Mouse (Mus musculus): ENCODE measurements around the gene Ggct.
A peak's percentile ranks its signal among the peaks of the same experiment; 100 is the strongest.
"Not testable (repeated sequence)": the region's sequence is repeated elsewhere in the genome, so short reads cannot be mapped to it uniquely, and the experiment has no call there.

The Ggct gene

GRCm38 (mm10) chr6:54992141-54992540 is 609 bp downstream of the Ggct start:
- DNase-seq, result no peak

DNA sequence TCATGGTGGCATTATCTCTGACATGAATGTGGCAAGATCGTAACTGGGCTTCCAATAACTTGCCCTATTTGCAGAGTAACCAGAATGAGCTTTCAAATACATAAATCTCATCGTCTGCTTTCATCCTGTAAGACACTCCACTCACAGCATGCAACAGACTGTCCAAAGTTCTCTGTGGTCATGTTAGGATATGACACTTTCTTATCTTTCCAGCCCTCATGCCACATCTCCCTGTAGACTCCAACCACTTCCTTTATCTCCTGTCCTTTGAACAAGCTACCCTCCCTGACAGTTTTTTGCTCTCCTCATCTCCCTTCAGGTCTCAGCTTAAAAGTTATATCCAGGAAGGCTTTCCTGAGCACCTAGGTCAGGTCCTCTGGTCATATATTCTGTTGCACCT is 1.6 kb downstream of the Ggct start:
- no peak for DNase-seq

DNA sequence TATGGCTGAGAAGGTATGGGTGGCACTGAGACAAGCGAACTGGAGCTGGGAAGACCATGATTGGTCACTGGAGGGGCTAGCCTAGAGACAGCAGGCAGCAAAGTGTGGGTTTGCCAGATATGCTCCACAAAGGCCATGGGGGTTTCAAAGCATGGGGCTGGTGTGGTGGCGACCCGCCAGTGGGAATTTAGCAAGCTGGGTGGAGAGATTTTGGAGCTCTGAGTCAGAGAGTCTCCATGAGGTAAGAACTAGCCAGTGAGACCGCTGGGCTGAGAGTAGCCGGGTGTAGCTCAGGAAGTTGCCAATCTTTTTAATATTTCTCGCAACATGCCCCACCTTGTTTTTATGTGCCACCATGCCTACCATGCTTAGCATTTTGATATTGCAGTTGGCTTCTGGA is 4.6 kb downstream of the Ggct start:
- no peak for DNase-seq

DNA sequence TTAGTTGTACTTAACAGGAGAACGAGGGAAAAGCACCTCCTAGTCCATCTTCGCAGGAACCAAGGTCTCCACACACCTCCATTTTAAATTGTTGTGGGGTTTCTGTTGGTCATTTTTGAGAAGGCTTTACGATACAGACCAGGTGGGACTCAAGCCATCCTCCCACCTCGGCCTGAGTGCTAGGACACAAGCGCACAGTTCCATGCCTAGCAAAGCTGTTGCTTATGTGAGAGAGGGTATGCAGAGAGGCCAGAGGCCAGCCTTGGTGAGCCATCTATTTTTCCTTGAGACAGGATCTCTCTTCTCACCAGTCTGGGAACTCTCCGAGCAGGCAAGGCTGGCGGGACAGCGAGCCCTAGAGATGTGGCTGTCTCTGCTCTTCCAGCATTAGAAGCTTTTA is 8.7 kb downstream of the Ggct start:
- DNase-seq, result no peak

- DNase-seq, result no peak
Observed at GRCm38 (mm10) chr6:54983526-54984050, 9.2 kb downstream of the Ggct start.

GRCm38 (mm10) chr6:54979426-54979825 is 13.3 kb downstream of the Ggct start:
- no peak for DNase-seq

DNA sequence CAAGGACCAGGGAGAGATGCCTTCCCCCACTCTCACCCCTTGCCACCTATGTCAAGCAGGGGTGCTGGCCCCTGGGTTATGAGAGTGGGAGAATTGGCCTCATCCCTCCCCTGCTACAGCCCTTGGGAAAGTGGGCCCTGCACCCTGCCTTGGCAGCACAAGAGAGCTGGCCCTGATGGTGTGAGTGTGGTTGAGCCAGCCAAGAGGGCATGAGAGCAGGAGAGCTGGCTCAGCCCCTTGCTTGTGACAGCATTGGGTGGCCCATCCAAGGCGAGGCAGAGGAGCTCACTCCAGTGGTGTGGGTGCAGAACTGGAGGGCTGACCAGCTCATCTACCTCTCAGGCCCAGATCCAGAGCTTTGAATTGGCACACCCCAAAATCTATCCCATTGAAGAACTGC is 17.1 kb downstream of the Ggct start:
- no peak for DNase-seq

GRCm38 (mm10) chr6:54974501-54974900 is 18.2 kb downstream of the Ggct start:
- DNase-seq, result peak; percentile 54

DNA sequence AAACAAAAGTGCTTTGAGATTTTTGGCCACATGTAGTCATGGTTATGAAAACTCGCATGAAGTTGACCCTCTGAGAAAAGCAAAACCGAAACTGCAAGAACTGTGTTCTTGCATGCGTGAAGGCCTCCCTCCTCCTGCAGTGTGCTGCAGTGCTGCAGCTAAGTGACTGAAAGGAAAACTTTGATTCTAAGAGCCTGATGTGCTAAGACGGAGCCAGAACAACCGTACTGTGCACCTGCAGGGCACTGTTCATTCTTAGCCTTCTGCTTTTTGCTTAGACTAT is 19.9 kb downstream of the Ggct start:
- peak; percentile 44 for DNase-seq

- DNase-seq, result peak; percentile 93
Observed at GRCm38 (mm10) chr6:54972111-54972928, 20.4 kb downstream of the Ggct start, which contains the start of gene Nod1. Gene Nod1 (minus strand): TSS chr6:54972612.

DNA sequence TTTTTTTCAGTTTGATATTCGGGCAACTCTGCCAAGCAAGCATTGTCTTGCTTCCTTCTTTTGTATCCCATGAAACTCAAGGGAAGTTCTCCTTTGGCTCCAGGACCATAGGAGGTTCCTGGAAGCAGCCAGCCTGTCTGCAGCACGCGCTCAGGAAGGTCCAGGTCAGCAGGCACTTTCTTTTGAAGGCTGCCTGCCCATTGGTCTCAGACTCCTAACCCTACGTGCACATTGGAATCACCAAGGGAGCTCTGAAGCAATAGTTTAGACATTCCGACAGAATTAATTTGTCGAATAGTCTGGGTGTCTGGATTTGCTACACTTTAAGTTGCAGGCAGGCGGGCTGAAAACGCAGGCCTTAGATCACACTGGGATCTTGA is 21.0 kb downstream of the Ggct start:
- peak; percentile 54 for DNase-seq

DNA sequence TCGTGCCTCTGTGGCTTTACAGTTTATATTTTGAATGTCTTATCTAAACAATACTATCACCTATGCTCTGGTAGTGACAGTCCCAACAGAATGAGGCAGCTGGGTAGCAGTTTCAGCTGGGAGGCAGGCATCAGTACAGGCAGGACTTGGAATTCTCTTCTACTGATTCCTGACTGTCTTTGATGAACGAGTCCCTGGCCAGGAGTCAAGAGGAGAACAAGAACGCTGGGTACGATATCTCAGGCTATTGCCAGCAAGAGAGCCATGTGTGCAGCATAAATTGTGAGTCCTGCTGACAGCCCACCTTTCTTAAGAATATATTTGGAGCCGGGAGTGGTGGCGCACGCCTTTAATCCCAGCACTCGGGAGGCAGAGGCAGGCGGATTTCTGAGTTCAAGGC is 22.2 kb downstream of the Ggct start:
- DNase-seq, result no peak

- DNase-seq, result no peak
Observed at GRCm38 (mm10) chr6:54969801-54970200, 22.9 kb downstream of the Ggct start.

- DNase-seq, result peak; percentile 32
Observed at GRCm38 (mm10) chr6:54967591-54967990, 25.2 kb downstream of the Ggct start.

- DNase-seq, result no peak
Observed at GRCm38 (mm10) chr6:54965234-54965633, 27.5 kb downstream of the Ggct start.

DNA sequence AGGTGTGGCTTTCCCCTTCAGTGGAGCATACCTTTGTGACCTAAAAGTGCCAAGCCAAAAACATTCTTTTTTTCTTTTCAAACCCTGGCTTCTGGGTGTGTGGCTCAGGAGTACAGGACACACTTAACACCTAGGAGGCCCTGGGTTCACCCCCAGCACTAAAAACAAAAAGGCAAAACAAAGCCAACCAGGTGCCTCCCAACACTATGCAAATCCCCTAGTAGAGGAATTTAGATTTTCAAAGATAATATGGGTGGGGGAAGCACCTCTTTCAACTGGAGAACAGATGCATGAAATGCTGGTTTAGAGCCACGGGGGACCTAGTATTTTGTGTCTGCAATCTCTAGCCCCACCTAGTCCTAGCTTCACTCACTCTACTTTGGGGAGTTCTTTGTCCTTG is 28.0 kb downstream of the Ggct start:
- DNase-seq, result no peak

DNA sequence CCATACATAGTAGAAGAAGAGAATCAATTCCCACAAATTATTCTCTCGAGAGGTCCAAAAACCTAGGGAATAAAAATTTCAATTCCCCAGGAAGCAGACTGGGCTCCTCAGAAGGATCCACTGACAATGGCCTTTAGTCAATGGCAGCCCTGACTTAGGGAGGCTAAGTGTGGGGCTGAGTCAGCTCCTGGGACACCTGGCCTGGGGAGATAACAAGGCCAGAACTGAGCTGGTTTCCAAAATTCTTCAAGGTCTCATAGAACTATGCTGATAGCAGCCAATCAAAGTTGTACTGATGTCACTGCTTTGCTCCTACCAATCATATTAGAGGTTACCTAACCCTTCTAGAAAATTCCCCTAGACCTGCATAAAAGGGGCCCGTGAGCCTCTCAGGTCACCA is 29.2 kb downstream of the Ggct start:
- DNase-seq, result no peak

GRCm38 (mm10) chr6:54957655-54958054 is 35.1 kb downstream of the Ggct start:
- DNase-seq, result no peak

- DNase-seq, result no peak
Observed at GRCm38 (mm10) chr6:54956425-54956824, 36.3 kb downstream of the Ggct start.

DNA sequence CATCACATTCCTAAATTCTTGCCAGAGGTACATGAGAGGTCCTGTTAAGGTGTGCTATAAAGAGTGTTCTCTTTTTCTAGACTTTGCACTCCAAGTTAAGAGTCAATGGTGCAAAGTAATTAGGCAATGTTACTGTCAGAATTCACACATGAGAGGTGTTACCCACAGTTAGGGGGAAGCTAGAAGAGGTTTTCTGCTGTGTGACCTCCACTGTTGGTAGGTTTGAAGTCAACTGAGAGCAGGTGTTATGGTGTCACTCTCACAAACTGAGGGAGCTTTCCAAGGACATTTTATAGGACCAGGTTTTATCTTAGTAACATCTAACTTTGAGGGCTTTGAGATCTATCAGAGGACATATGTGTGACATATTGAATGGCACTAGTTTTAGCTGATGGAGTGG is 36.8 kb downstream of the Ggct start:
- DNase-seq, result no peak

GRCm38 (mm10) chr6:54954659-54955414 is 37.9 kb downstream of the Ggct start:
- peak; percentile 73 for DNase-seq

- DNase-seq, result not testable (repeated sequence)
Observed at GRCm38 (mm10) chr6:54953399-54953798, 39.4 kb downstream of the Ggct start.

DNA sequence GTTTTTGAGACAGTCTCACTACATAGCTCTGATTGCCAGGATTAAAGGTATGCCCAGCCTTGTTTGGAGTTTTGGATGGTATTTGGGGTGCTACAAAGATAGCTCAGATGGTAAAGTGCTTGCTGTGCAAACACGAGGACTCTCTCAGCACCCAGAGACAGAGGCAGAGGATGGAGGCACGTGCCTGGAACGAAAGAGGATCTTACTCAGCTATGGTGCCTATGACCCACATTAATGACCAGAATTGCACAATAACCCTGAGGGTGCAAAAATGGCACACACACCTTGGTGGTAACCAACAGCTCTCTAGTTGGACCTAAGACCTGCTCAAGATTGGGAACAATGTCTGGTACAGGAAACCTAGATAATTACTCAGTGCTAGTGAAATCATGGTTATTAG is 40.2 kb downstream of the Ggct start:
- DNase-seq, result no peak

DNA sequence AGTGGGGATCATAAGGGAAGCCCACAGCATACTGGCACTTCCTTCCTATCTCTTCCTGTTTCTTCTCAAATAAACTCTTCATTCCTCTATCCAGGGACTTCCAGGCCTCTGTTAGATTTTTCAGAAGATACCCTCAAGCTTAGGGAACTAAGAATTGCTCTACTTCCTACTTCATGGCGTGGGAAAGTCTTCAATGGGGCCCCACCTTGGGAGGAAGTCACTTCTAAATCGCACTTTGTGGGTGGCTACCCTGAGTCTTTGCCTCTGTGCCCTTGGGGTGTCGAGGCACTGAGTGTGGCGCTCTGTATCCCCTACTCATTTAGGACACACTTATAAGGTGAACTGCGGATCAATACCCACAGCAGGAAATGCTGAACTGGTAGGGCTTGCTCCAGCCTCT is 44.1 kb downstream of the Ggct start:
- no peak for DNase-seq

Data from lung, postnatal 10 days (tissue).